Mouse (Mus musculus) midbrain, embryonic 11.5 days (tissue): ENCODE results near the gene Naa11. TPM values are rescaled to one million over a fixed set of nuclear protein-coding genes. Genes with fewer than 3 reads are reported as not detected.

Source experiments
- ATAC-seq: fragments of 200-750 bp; cut with Nextera tagmentation; 2 replicates; pipeline ENCODE4 v1.8.0; 2017; ENCODE audit warnings: moderate TSS enrichment, moderate library complexity; ENCODE audit not compliant: low FRiP score
- DNase-seq: peaks from one replicate; pipeline ENCODE4 v3.0.0; 2015; ENCODE audit warnings: low spot score; ENCODE audit errors: missing footprints
- H3K27ac ChIP-seq: fragments of 300-500 bp; sonication (generic); 2 replicates; pipeline ENCODE4 v1.5.1; 2014; ENCODE audit warnings: low read depth, low read length
- H3K27me3 ChIP-seq: fragments of 300-500 bp; sonication (generic); 2 replicates; pipeline ENCODE4 v1.6.1; 2014; ENCODE audit warnings: mild to moderate bottlenecking, low read length, moderate library complexity, mixed read lengths; ENCODE audit not compliant: control insufficient read depth, insufficient read depth
- H3K36me3 ChIP-seq: fragments of 300-500 bp; sonication (generic); 2 replicates; pipeline ENCODE4 v1.6.1; 2014; ENCODE audit warnings: mild to moderate bottlenecking, low read length, moderate library complexity, mixed read lengths; ENCODE audit not compliant: control insufficient read depth, insufficient read depth
- H3K4me1 ChIP-seq: fragments of 300-500 bp; sonication (generic); 2 replicates; pipeline ENCODE4 v1.6.1; 2014; ENCODE audit warnings: low read length; ENCODE audit not compliant: control insufficient read depth, insufficient read depth
- H3K4me2 ChIP-seq: fragments of 300-500 bp; sonication (generic); 2 replicates; pipeline ENCODE4 v1.6.1; 2014; ENCODE audit warnings: mild to moderate bottlenecking, moderate library complexity
- H3K4me3 ChIP-seq: fragments of 300-500 bp; sonication (generic); 2 replicates; pipeline ENCODE4 v1.5.1; 2014; ENCODE audit warnings: low read depth, low read length
- H3K9ac ChIP-seq: fragments of 300-500 bp; sonication (generic); 2 replicates; pipeline ENCODE4 v1.6.1; 2014; ENCODE audit warnings: low read length
- H3K9me3 ChIP-seq: fragments of 300-500 bp; sonication (generic); 2 replicates; pipeline ENCODE4 v1.6.1; 2016; ENCODE audit warnings: low read length; ENCODE audit not compliant: control insufficient read depth
- WGBS: fragments of 180-500 bp; shearing (Covaris S2); extraction: QIAGEN DNeasy Blood & Tissue Kit; methylation state at CpG from one replicate; pipeline ENCODE4 v1.1.7; 2014; 5-methylcytosine and 5-hydroxymethylcytosine counted together
- polyA plus RNA-seq: library from polyadenylated mRNA; unstranded; fragments of >200 nt; fragmentation: Nextera tagmentation; extraction: Ambion mirVana; gene quantifications from 2 replicates; pipeline ENCODE4 v1.2.1, GENCODE M21; 2014

Naa11 gene
- polyA plus RNA-seq, 1 experiment from 2014 or later = not detected

DNA sequence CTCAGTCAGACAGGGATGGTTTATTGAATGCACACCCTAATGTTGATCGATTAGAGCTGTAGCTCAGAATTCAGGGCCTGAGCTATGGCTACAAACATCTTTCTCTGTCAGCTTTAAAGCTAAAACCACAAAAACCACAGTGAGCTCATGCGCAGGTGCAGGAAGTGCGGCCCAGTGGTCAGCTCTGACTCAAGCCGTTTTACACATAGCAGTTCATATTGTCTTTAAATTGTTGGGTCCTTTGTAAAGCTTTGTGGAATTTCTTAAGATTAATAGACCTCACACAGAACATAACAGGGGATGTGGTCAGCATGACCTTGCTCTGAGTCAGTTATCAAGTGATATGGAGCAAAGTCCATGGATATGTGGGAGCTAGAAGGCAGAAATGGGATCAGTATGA lies 5.4 kb upstream of the Naa11 start:
- no peak overlapping the region for H3K9ac ChIP-seq
- no peaks in the 10 kb centered on the region for H3K36me3 ChIP-seq
- no peak overlapping the region for H3K4me3 ChIP-seq
- no peaks in the 10 kb centered on the region for H3K9me3 ChIP-seq
- H3K27ac ChIP-seq = no peak overlapping the region
- H3K4me1 ChIP-seq = no peaks in the 10 kb centered on the region
- no peak for DNase-seq
- H3K4me2 ChIP-seq = no peak overlapping the region
- no peaks in the 10 kb centered on the region for H3K27me3 ChIP-seq
- 91% methylated on average over 4 of the region's 4 CpGs for WGBS
- no peak for ATAC-seq

DNA sequence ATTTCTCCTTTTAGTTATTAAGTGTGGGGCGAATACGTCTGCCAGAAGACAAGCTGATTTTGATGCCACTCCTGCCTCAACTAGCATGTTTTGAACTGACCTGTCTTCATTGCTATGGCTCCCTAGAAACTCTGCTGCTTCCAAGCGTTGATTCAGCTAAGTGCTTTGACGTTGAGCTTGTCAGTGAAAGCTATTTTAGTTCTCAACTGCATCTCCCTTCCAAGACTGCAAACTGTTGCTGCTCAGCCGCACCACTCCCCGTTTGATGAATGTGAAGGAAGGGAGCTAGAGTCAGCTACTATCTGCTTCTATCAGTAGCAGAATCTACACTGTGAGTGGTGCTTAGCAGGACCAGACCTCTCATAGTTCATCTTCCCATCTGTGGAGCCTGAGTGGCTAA lies 4.6 kb downstream of the Naa11 start:
- DNase-seq (no peak), ATAC-seq (no peak)
- Histone ChIP-seq H3K36me3 (no peaks in the 10 kb centered on the region), H3K4me2 (no peak overlapping the region), H3K4me3 (no peak overlapping the region), H3K9me3 (no peaks in the 10 kb centered on the region), H3K4me1 (no peaks in the 10 kb centered on the region), H3K27me3 (no peaks in the 10 kb centered on the region), H3K27ac (no peak overlapping the region), H3K9ac (no peak overlapping the region)
- 89% methylated on average over 6 of the region's 6 CpGs for WGBS

GRCm38 (mm10) chr5:97384399-97384798 lies 7.8 kb downstream of the Naa11 start:
- Histone ChIP-seq H3K36me3 (no peaks in the 10 kb centered on the region), H3K4me1 (no peaks in the 10 kb centered on the region), H3K9ac (no peak overlapping the region), H3K27ac (no peak overlapping the region), H3K9me3 (no peaks in the 10 kb centered on the region), H3K27me3 (no peaks in the 10 kb centered on the region), H3K4me3 (no peak overlapping the region), H3K4me2 (no peak overlapping the region)
- 89% methylated on average over 4 of the region's 4 CpGs for WGBS
- no peak for ATAC-seq
- no peak for DNase-seq

- H3K27ac ChIP-seq = no peak overlapping the region
- no peak for DNase-seq
- no peaks in the 10 kb centered on the region for H3K27me3 ChIP-seq
- ATAC-seq = no peak
- H3K4me3 ChIP-seq = no peak overlapping the region
- H3K9me3 ChIP-seq = no peaks in the 10 kb centered on the region
- H3K4me2 ChIP-seq = no peak overlapping the region
- H3K4me1 ChIP-seq = no peaks in the 10 kb centered on the region
- no peaks in the 10 kb centered on the region for H3K36me3 ChIP-seq
- WGBS = 67% methylated on average over 14 of the region's 14 CpGs
- H3K9ac ChIP-seq = no peak overlapping the region
Measured at GRCm38 (mm10) chr5:97382548-97383222, 9.5 kb downstream of the Naa11 start.

- Histone ChIP-seq H3K27me3 (no peaks in the 10 kb centered on the region), H3K36me3 (no peaks in the 10 kb centered on the region), H3K9ac (no peak overlapping the region), H3K9me3 (no peaks in the 10 kb centered on the region), H3K4me2 (no peak overlapping the region), H3K4me1 (no peaks in the 10 kb centered on the region), H3K27ac (no peak overlapping the region), H3K4me3 (no peak overlapping the region)
- DNase-seq (no peak), ATAC-seq (no peak)
- WGBS = 23% methylated on average over 3 of the region's 3 CpGs
Measured at GRCm38 (mm10) chr5:97379976-97380375, 12.2 kb downstream of the Naa11 start.

GRCm38 (mm10) chr5:97364781-97365180 lies 27.4 kb downstream of the Naa11 start:
- 81% methylated on average over 8 of the region's 8 CpGs for WGBS
- H3K9me3 ChIP-seq = no peaks in the 10 kb centered on the region
- no peaks in the 10 kb centered on the region for H3K27me3 ChIP-seq
- H3K4me2 ChIP-seq = no peak overlapping the region
- no peak overlapping the region for H3K9ac ChIP-seq
- H3K36me3 ChIP-seq = no peaks in the 10 kb centered on the region
- ATAC-seq (no peak), DNase-seq (no peak)
- no peaks in the 10 kb centered on the region for H3K4me1 ChIP-seq
- no peak overlapping the region for H3K4me3 ChIP-seq
- no peak overlapping the region for H3K27ac ChIP-seq

DNA sequence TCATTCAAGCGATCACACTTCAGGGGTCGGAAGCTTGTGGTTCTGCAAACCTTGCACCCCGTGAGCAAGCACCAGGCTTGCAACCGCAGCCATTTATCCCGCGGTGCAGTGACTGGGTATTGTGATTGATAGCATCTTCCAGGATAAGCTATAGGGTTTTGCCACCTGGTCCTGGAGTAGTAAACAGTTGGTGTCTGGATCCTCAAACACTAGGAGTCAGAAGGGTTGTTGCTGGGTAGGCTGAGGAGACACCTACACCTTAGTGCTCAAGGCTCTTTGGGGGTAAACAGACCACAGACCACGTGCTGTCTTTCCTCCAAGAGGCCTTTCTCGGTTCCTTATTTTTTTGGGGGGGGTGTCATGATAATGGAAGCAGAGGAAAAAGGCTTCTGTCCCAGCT lies 27.9 kb downstream of the Naa11 start:
- H3K4me2 ChIP-seq = no peak overlapping the region
- no peak for ATAC-seq
- DNase-seq = no peak

DNA sequence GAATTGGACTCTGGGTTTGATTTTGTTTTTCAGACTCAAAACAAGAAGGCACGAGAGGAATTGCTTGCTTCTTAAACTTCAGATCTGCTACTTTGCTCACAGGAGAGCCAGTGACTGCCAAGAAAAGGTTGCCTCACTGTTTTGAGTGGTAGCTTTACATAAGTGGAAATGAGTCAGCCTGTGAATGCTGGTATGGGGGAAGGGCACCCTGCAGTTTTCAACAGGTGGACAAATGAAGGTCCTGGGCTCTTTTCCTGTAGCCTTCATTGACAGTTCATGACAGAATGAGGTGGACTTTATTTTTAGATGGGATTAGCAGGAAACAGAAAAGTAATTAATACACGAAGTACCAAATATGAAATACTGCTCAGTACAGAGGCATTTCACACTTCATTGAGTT lies 29.6 kb downstream of the Naa11 start:
- DNase-seq (no peak), ATAC-seq (no peak)
- Histone ChIP-seq H3K9ac (no peak overlapping the region), H3K27me3 (no peaks in the 10 kb centered on the region), H3K4me1 (no peaks in the 10 kb centered on the region), H3K9me3 (peaks cover 3% of the 10 kb centered on the region; the same call in 1 of the 2 replicates), H3K27ac (no peak overlapping the region), H3K4me2 (no peak overlapping the region), H3K4me3 (no peak overlapping the region), H3K36me3 (no peaks in the 10 kb centered on the region)
- WGBS = 73% methylated on average over 2 of the region's 2 CpGs

More for the DNA sequence above, 27.9 kb downstream of the Naa11 start:
- Histone ChIP-seq H3K27ac (no peak overlapping the region), H3K4me1 (no peaks in the 10 kb centered on the region), H3K4me3 (no peak overlapping the region), H3K36me3 (no peaks in the 10 kb centered on the region), H3K9ac (no peak overlapping the region), H3K27me3 (no peaks in the 10 kb centered on the region), H3K9me3 (no peaks in the 10 kb centered on the region)
- 77% methylated on average over 8 of the region's 8 CpGs for WGBS

DNA sequence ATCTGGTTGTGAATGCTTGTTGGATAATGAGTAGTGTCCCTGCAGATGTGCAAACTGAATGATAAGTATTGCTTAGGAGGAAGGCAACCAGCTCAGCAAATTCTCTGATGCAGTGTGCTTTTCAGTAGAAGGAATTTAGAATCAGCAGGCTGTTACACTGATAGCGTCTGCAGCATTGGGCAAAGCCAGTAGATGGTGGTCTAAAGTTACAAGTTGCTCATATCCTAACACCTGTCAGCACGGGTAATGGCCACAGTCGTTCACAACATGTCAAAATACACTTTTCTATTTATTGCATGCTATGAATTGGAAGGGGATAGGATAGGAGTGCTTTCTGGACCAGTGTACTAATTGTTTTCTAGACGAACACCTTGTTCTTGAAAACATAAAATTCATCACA lies 33.1 kb downstream of the Naa11 start:
- Histone ChIP-seq H3K4me3 (no peak overlapping the region), H3K4me2 (no peak overlapping the region), H3K9ac (no peak overlapping the region), H3K27ac (no peak overlapping the region), H3K36me3 (no peaks in the 10 kb centered on the region), H3K9me3 (peaks cover 3% of the 10 kb centered on the region; the same call in 1 of the 2 replicates), H3K4me1 (no peaks in the 10 kb centered on the region), H3K27me3 (no peaks in the 10 kb centered on the region)
- DNase-seq = no peak
- ATAC-seq = no peak
- WGBS = 82% methylated on average over 4 of the region's 4 CpGs
